Mouse (Mus musculus) monocyte, adult 5-6 weeks (primary cell): ENCODE measurements around the gene Ms4a4d. TPM values are rescaled to one million over a fixed set of nuclear protein-coding genes. Genes with fewer than 3 reads are reported as not detected.
"Not testable (repeated sequence)": the region's sequence is repeated elsewhere in the genome, so short reads cannot be mapped to it uniquely, and the experiment has no call there.

Experiments used
- ATAC-seq: fragments of 153-309, 156-312 bp; replicated peaks from 2 replicates; pipeline ENCODE4 v1.8.0; 2017; ENCODE audit warnings: mild to moderate bottlenecking; ENCODE audit not compliant: low TSS enrichment, insufficient number of reproducible peaks, severe bottlenecking, poor library complexity, low FRiP score
- total RNA-seq: library from RNA; stranded (forward); fragments of 200-1000, 200-491, 200-594 nt; gene quantifications from 3 replicates; pipeline ENCODE4 v1.2.3, GENCODE M21; 2017

Ms4a4d gene
- total RNA-seq = not detected in 3 replicates

GRCm38 (mm10) chr19:11536593-11536992, at the start of gene Ms4a4d:
Gene Ms4a4d, plus strand, starts transcription at chr19:11536801.
- no peak for ATAC-seq

GRCm38 (mm10) chr19:11491406-11492189, 45.0 kb upstream of the Ms4a4d start:
- no peak for ATAC-seq

DNA sequence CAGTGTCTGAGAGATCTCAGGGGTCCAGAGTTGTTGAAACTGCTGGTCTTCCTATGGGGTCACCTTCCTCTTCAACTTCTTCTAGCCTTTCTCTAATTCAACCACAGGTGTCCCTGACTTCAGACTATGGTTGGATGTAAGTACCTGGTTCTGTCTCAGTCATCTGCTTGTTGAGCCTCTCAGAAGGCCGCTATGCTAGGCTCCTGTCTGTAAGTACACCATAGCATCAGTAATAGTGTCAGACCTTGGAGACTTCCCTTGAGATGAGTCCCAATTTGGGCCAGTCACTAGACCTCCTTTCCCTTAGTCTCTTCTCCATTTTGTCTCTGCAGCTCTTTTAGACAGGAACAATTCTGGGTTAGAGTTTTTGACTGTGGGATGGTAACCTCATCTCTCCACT, 43.9 kb upstream of the Ms4a4d start:
- ATAC-seq = no peak

DNA sequence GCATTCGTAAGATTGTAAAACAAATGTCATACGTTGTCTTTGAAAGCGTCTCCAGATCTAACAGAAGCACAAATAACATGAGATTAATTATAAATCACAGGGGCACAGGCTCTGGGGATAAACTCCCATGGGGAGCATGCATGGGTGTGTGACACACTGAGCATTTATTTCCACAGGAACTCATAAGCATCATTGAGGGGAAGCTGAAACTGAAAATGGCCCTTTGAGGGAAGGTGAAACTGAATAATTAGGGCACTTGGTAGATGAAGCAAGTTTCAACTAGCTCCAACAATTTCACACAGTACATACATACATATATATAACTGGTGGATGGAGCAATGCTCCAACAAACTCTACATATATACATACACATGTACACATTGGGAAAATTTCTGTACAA, 42.1 kb upstream of the Ms4a4d start:
- ATAC-seq = peak; percentile 82

DNA sequence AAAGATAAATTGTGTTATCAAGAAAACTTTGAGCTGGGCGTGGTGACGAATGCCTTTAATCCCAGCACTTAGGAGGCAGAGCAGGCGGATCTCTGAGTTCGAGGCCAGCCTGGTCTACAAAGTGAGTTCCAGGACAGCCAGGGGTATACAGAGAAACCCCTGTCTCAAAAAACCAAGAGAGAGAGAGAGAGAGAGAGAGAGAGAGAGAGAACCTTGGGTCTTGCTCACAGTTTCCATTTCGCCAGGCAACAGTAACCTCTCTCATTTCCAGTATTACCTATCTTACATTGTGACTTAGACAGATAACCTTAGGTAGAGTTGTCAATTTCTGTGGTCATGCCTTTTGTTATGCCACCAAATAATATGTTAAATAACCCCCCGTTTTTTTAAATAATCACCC, 40.2 kb upstream of the Ms4a4d start:
- ATAC-seq = no peak

GRCm38 (mm10) chr19:11497300-11497699, 39.3 kb upstream of the Ms4a4d start:
- ATAC-seq = peak; percentile 45; the same call in 1 of the 2 replicates

DNA sequence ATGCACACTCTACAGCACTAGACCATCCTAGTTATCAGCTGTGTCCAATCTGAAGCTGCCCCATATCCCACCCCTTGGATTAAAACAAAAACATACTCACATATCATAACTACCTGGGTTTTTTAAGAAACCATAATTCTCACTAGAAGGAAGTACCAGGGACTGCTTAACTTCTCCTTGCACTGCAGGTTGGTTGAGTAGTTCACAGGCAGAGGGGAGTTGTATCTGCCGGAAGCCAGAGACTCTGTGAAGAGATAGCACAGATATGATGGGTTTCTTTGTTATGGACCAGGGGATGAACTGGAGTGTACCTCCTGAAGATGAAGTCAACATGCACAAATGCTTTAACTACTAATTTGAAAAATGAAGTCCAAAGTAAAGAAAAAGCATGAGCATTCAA, 35.8 kb upstream of the Ms4a4d start:
- ATAC-seq = no peak

- ATAC-seq = no peak
These were observed 35.3 kb upstream of the Ms4a4d start for GRCm38 (mm10) chr19:11501326-11501725.

DNA sequence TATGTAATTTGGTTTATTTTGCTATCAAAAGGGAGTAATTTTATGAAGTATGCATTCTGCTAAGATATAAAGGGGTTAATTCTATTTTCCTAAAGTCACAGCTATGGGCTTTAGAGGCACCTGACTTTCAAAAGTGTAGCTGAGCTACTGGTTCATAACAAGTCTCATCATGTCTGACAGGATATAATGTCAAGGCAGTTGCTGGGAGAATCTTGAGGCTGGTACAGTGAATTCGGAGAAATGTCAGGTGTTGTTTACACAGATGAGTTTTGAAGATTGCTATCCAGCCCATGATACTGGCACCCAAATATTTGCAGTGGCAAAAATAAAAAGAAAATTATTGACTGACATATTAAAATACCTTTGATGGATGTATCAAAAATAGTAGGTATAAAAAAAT, 31.7 kb upstream of the Ms4a4d start:
- no peak for ATAC-seq

DNA sequence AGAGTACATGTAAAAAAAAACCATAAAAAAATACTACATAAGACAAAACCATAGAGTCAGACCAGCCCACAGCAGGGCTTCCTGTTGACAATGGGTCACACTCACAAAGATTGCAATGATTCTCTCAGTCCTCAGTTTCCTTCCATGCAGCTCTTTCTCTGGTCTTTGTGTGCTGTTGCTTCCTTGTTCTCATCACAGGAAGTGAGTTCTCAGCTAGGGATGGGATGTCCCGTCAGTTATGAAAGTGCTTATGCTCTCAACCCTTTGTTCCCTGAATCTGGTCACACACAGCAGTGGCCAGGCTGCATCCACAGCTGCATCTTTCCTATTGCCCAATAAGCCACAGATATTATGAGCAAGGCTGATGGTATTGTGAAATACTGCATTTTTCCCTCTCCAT, 23.1 kb upstream of the Ms4a4d start:
- ATAC-seq = peak; percentile 64

DNA sequence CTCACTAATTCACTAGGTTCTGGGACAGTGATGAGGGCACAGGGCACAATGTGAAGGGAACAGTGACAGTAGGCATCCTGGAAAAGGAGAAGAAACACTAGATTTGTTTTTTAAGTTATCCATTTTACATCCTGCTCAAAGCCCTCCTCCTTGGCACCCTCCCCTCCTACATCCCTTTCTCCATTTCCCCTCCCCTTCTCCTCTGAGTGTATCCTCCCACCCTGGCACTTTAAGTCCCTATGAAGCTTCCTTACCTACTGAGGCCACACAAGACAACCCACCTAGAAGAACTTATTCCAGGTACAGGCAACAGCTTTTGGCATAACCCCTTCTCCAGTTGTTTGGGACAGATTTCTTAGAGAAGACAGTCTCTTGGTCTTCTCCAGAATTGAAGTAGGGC, 20.4 kb upstream of the Ms4a4d start, which contains the start of gene Ms4a6b:
Gene Ms4a6b (plus strand): TSS at position 267 of the 400 bp plus-strand sequence.
- no peak for ATAC-seq

DNA sequence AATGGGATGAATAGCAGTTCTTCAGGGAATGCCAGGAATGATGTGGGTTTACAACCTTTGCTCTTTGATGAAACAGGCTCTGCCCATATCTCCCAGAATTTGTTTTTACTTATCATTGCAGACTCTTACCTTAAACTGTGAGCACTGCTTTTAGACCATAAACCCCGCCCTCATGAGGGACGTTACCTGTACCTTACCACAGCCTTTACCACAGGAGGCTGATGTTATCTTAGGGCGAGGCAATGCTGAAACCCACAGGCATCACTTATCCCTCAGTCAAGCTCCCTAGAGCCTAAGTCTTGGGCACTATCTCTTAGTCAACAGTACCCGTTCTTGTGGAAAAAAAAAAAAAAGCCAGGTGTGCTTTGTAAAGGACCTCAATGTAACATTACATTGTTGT, 19.8 kb upstream of the Ms4a4d start:
- no peak for ATAC-seq

DNA sequence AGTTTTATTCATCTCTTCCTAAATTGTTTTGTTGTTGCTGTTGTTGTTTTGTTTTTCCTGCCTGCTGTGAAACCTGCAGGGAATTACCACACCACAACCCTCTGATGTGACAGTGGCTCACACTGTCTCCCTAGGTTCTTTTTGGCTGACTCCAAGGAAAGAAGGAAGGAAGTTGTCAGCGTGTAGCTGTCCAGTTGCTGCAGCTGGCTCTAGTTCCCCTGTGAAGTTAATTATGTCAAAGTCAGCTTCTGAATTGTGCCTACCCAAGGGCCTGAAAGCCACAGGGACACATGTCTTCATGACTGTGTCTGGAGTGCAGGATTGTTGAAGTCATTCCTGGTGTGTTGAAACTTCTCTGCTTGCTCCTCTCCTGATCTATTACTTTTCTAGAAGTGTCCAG, 19.2 kb upstream of the Ms4a4d start:
- ATAC-seq = not testable (repeated sequence)

DNA sequence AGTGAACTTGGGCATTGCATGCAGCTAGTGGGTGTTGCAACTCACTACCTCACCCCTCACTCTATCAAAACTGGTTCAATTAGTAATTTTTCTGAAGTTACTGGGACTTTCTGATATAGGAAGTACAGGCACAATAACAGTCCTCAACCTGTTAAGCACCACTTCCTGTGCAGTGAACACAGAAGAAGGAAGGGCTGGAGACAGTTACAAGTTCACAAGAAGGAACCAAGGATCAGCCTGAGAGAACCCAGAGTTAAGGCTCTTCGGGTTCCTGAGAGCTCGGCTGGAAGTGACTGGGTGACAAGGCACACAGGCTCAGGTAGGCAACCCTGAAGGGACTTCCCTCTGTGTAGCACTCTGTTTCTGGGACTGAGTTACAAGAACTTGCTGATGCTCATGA, 18.2 kb upstream of the Ms4a4d start:
- peak; percentile 75 for ATAC-seq

DNA sequence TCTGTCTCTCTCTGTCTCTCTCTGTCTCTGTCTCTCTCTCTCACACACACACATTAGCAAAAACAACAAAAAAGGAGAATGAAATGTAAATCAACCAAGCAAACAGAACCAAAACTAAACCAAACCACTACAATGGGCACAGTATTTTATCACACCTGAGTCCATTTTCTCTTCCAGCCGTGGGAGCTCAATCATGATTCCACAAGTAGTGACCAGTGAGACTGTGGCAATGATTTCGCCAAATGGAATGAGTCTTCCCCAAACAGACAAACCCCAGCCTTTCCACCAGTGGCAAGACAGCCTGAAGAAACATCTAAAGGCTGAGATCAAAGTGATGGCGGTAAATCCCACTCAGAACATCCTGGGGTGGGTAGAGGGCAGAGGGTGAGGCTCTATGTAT, 16.5 kb upstream of the Ms4a4d start:
- no peak for ATAC-seq

DNA sequence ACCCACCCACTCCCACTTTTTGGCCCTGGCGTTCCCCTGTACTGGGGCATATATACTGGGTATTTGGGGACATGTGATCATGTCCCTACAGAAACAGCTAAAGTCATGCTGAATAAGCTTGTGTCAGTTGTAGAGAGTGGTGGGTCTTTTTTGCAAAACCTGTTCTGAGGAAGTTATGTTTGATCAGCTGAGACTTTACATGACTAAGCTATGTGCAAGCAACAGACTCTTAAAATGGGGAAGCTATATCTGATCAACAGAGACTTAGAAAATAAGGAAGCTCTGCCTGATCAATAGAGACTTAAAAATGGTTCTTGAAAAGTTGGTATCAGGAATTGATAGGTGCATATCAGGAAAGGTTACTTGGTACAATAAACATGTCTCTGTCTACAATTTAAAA, 3.2 kb upstream of the Ms4a4d start:
- 0 out of 2 replicates have a peak, but pooled peaks have one; percentile 47 for ATAC-seq

GRCm38 (mm10) chr19:11533888-11534445, 2.6 kb upstream of the Ms4a4d start:
- ATAC-seq = no peak

GRCm38 (mm10) chr19:11537336-11537735, 735 bp downstream of the Ms4a4d start:
- no peak for ATAC-seq

- ATAC-seq = peak; percentile 98
These were observed 3.7 kb downstream of the Ms4a4d start for GRCm38 (mm10) chr19:11540166-11540821.

GRCm38 (mm10) chr19:11544383-11544782, 7.8 kb downstream of the Ms4a4d start:
- not testable (repeated sequence) for ATAC-seq
